Mouse (Mus musculus): ENCODE results near the gene Cpne4.
A peak's percentile ranks its signal among the peaks of the same experiment; 100 is the strongest.

Gene Cpne4

GRCm38 (mm10) chr9:104546986-104547385 lies at the start of gene Cpne4:
Gene Cpne4, plus strand, starts transcription at chr9:104547286.
- DNase-seq: no peak

- no peak for DNase-seq
These were observed 31.9 kb upstream of the Cpne4 start for GRCm38 (mm10) chr9:104515187-104515586.

- peak; percentile 6 for DNase-seq
These were observed 11.6 kb upstream of the Cpne4 start for GRCm38 (mm10) chr9:104535508-104535907.

- DNase-seq: no peak
These were observed 18.7 kb downstream of the Cpne4 start for GRCm38 (mm10) chr9:104565815-104566214.

GRCm38 (mm10) chr9:104566468-104566867 lies 19.4 kb downstream of the Cpne4 start:
- no peak for DNase-seq

GRCm38 (mm10) chr9:104567096-104567495 lies 20.0 kb downstream of the Cpne4 start:
- no peak for DNase-seq

- peak; percentile 72 for DNase-seq
These were observed 22.5 kb downstream of the Cpne4 start for GRCm38 (mm10) chr9:104569480-104570167.

- no peak for DNase-seq
These were observed 25.8 kb downstream of the Cpne4 start for GRCm38 (mm10) chr9:104572856-104573255.

GRCm38 (mm10) chr9:104574476-104574875 lies 27.4 kb downstream of the Cpne4 start:
- peak; percentile 51 for DNase-seq

GRCm38 (mm10) chr9:104581921-104582624 lies 35.0 kb downstream of the Cpne4 start:
- DNase-seq: no peak

GRCm38 (mm10) chr9:104582675-104583074 lies 35.6 kb downstream of the Cpne4 start:
- no peak for DNase-seq

- DNase-seq: no peak
These were observed 47.5 kb downstream of the Cpne4 start for GRCm38 (mm10) chr9:104594550-104594949.

- no peak for DNase-seq
These were observed 47.9 kb downstream of the Cpne4 start for GRCm38 (mm10) chr9:104594979-104595378.

GRCm38 (mm10) chr9:104612523-104612922 lies 65.4 kb downstream of the Cpne4 start:
- DNase-seq: no peak

GRCm38 (mm10) chr9:104616691-104617090 lies 69.6 kb downstream of the Cpne4 start:
- DNase-seq: no peak

GRCm38 (mm10) chr9:104623564-104623963 lies 76.5 kb downstream of the Cpne4 start:
- no peak for DNase-seq

GRCm38 (mm10) chr9:104627816-104628215 lies 80.7 kb downstream of the Cpne4 start:
- no peak for DNase-seq

- DNase-seq: no peak
These were observed 82.2 kb downstream of the Cpne4 start for GRCm38 (mm10) chr9:104629282-104629681.

- no peak for DNase-seq
These were observed 99.4 kb downstream of the Cpne4 start for GRCm38 (mm10) chr9:104646348-104646994.

GRCm38 (mm10) chr9:104652691-104653261 lies 105.7 kb downstream of the Cpne4 start:
- no peak for DNase-seq

- DNase-seq: no peak
These were observed 112.7 kb downstream of the Cpne4 start for GRCm38 (mm10) chr9:104659758-104660157.

GRCm38 (mm10) chr9:104676665-104677064 lies 129.6 kb downstream of the Cpne4 start:
- DNase-seq: no peak

GRCm38 (mm10) chr9:104678571-104678970 lies 131.5 kb downstream of the Cpne4 start:
- DNase-seq: no peak

GRCm38 (mm10) chr9:104687051-104687450 lies 140.0 kb downstream of the Cpne4 start:
- no peak for DNase-seq

Measured in thymus, postnatal 14 days (tissue).